Mouse (Mus musculus) c-Kit-positive CD71-positive TER-119-negative erythroid progenitor cells, embryonic 14.5 days (primary cell): ENCODE measurements around the gene Slc22a20.

Experiments used
- DNase-seq: peaks from one replicate; pipeline ENCODE4 v3.0.0-alpha.2; 2013; ENCODE audit warnings: low read depth

Gene Slc22a20

GRCm38 (mm10) chr19:5951631-5952030, 34.3 kb downstream of the Slc22a20 start:
- DNase-seq = no peak

- DNase-seq = no peak
Measured at GRCm38 (mm10) chr19:5950218-5950617, 35.7 kb downstream of the Slc22a20 start.

GRCm38 (mm10) chr19:5945891-5946290, 40.1 kb downstream of the Slc22a20 start:
- DNase-seq = no peak

- DNase-seq = no peak
Measured at GRCm38 (mm10) chr19:5945027-5945426, 40.9 kb downstream of the Slc22a20 start.

GRCm38 (mm10) chr19:5944145-5944544, 41.8 kb downstream of the Slc22a20 start:
- DNase-seq = no peak

- DNase-seq = no peak
Measured at GRCm38 (mm10) chr19:5943404-5943803, 42.5 kb downstream of the Slc22a20 start.

GRCm38 (mm10) chr19:5942581-5942980, 43.4 kb downstream of the Slc22a20 start:
- DNase-seq = no peak

- no peak for DNase-seq
Measured at GRCm38 (mm10) chr19:5940656-5941055, 45.3 kb downstream of the Slc22a20 start.

- DNase-seq = no peak
Measured at GRCm38 (mm10) chr19:5940173-5940572, 45.8 kb downstream of the Slc22a20 start.

GRCm38 (mm10) chr19:5939715-5940114, 46.2 kb downstream of the Slc22a20 start:
- DNase-seq = no peak

GRCm38 (mm10) chr19:5938516-5938915, 47.4 kb downstream of the Slc22a20 start:
- no peak for DNase-seq

- DNase-seq = peak; percentile 34
Measured at GRCm38 (mm10) chr19:5937836-5938406, 48.0 kb downstream of the Slc22a20 start.

- no peak for DNase-seq
Measured at GRCm38 (mm10) chr19:5937095-5937835, 48.7 kb downstream of the Slc22a20 start.

GRCm38 (mm10) chr19:5935691-5936090, 50.3 kb downstream of the Slc22a20 start:
- no peak for DNase-seq

- no peak for DNase-seq
Measured at GRCm38 (mm10) chr19:5935266-5935665, 50.7 kb downstream of the Slc22a20 start.

GRCm38 (mm10) chr19:5929634-5930596, 56.0 kb downstream of the Slc22a20 start:
- DNase-seq = no peak

- DNase-seq = no peak
Measured at GRCm38 (mm10) chr19:5928546-5928945, 57.4 kb downstream of the Slc22a20 start.

- DNase-seq = no peak
Measured at GRCm38 (mm10) chr19:5928104-5928503, 57.8 kb downstream of the Slc22a20 start.

GRCm38 (mm10) chr19:5927532-5927931, 58.4 kb downstream of the Slc22a20 start:
- no peak for DNase-seq

GRCm38 (mm10) chr19:5927026-5927425, 58.9 kb downstream of the Slc22a20 start:
- DNase-seq = no peak

- no peak for DNase-seq
Measured at GRCm38 (mm10) chr19:5925311-5925855, 60.6 kb downstream of the Slc22a20 start.

- peak; percentile 94 for DNase-seq
Measured at GRCm38 (mm10) chr19:5924713-5925093, 61.2 kb downstream of the Slc22a20 start, which contains the start of gene Cdc42ep2. Cdc42ep2 (minus strand) TSS chr19:5924816.
